Mouse (Mus musculus): ENCODE results near the gene Tatdn3.
"Not testable (repeated sequence)": the region's sequence is repeated elsewhere in the genome, so short reads cannot be mapped to it uniquely, and the experiment has no call there.

Gene Tatdn3

GRCm38 (mm10) chr1:191035649-191036048 is 27.1 kb downstream of the Tatdn3 start:
- no peak for DNase-seq (ENCODE audit: low spot score)

- DNase-seq (ENCODE audit: low spot score), result not testable (repeated sequence)
Observed at GRCm38 (mm10) chr1:191030922-191031425, 31.8 kb downstream of the Tatdn3 start.

GRCm38 (mm10) chr1:191030182-191030581 is 32.5 kb downstream of the Tatdn3 start:
- DNase-seq (ENCODE audit: low spot score), result no peak

- DNase-seq (ENCODE audit: low spot score), result peak; percentile 99
Observed at GRCm38 (mm10) chr1:191026021-191026713, 36.6 kb downstream of the Tatdn3 start, which contains the start of gene Flvcr1. Gene Flvcr1 (minus strand): TSS chr1:191026158.

- DNase-seq (ENCODE audit: low spot score), result no peak
Observed at GRCm38 (mm10) chr1:191025016-191026012, 37.4 kb downstream of the Tatdn3 start.

- not testable (repeated sequence) for DNase-seq (ENCODE audit: low spot score)
Observed at GRCm38 (mm10) chr1:191023806-191024205, 38.9 kb downstream of the Tatdn3 start.

- DNase-seq (ENCODE audit: low spot score), result no peak
Observed at GRCm38 (mm10) chr1:191023140-191023539, 39.6 kb downstream of the Tatdn3 start.

- DNase-seq (ENCODE audit: low spot score), result no peak
Observed at GRCm38 (mm10) chr1:191021016-191021415, 41.7 kb downstream of the Tatdn3 start.

GRCm38 (mm10) chr1:191020217-191020924 is 42.4 kb downstream of the Tatdn3 start:
- DNase-seq (ENCODE audit: low spot score), result no peak

- no peak for DNase-seq (ENCODE audit: low spot score)
Observed at GRCm38 (mm10) chr1:191019803-191020202, 42.9 kb downstream of the Tatdn3 start.

- no peak for DNase-seq (ENCODE audit: low spot score)
Observed at GRCm38 (mm10) chr1:191014271-191014670, 48.5 kb downstream of the Tatdn3 start.

GRCm38 (mm10) chr1:191008707-191009106 is 54.0 kb downstream of the Tatdn3 start:
- DNase-seq (ENCODE audit: low spot score), result no peak

GRCm38 (mm10) chr1:191002201-191002600 is 60.5 kb downstream of the Tatdn3 start:
- DNase-seq (ENCODE audit: low spot score), result no peak

- DNase-seq (ENCODE audit: low spot score), result no peak
Observed at GRCm38 (mm10) chr1:191000686-191001085, 62.0 kb downstream of the Tatdn3 start.

GRCm38 (mm10) chr1:190998027-190998426 is 64.7 kb downstream of the Tatdn3 start:
- DNase-seq (ENCODE audit: low spot score), result no peak

GRCm38 (mm10) chr1:190996346-190996877 is 66.3 kb downstream of the Tatdn3 start:
- no peak for DNase-seq (ENCODE audit: low spot score)
